Mouse (Mus musculus) thymus, adult 2 months (tissue): ENCODE measurements around the gene Adprhl1.

Source experiments
- CTCF ChIP-seq: fragments of 200-500 bp; IDR thresholded peaks from 2 replicates; pipeline ENCODE4 v1.5.1; 2012; ENCODE audit warnings: mild to moderate bottlenecking, control low read depth, low read length, moderate library complexity, borderline replicate concordance; ENCODE audit not compliant: control insufficient read depth, poor library complexity, insufficient read depth; ENCODE audit errors: extremely low read depth
- POLR2A ChIP-seq: fragments of 200-500 bp; IDR thresholded peaks from 2 replicates; pipeline ENCODE4 v1.6.1; 2012; ENCODE audit warnings: mild to moderate bottlenecking, low read length, control low read depth, moderate library complexity; ENCODE audit not compliant: control insufficient read depth, poor library complexity, insufficient read depth; ENCODE audit errors: extremely low read depth

DNA sequence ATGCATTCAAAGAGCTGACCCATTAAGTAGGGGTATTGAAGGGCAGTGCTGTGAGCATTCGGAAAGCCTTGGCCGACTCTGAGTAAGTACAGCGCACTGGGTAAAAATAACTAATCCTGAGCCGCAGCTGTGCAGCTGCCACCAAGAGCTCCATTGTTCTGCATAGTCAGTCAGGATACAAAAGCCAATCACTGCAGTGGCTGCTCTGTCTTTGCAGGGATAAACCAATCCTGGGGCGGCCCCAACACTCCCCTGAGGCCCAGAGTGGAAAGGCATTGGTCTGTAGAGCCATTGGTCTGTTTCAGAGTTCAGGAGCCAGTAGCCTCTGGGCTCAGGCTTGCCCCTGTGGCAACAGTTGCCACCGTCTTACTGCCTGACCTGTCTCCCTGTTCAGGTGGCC, 27.7 kb downstream of the Adprhl1 start:
- TF ChIP-seq POLR2A: no peak
- no peak for TF ChIP-seq CTCF
